Mouse (Mus musculus) cortical plate, adult 2 months (tissue): Measurements from ENCODE around the gene Sidt2. TPM values are rescaled to one million over a fixed set of nuclear protein-coding genes. Genes with fewer than 3 reads are reported as not detected.

Source experiments
- H3K27ac ChIP-seq: fragments of 200-500 bp; 2 replicates; pipeline ENCODE4 v1.5.1; 2012; ENCODE audit warnings: low read length, control low read depth, inconsistent platforms; ENCODE audit not compliant: insufficient read depth
- H3K4me1 ChIP-seq: fragments of 200-500 bp; 2 replicates; pipeline ENCODE4 v1.6.1; 2011; ENCODE audit warnings: low read length; ENCODE audit not compliant: control insufficient read depth, insufficient read depth
- H3K4me3 ChIP-seq: fragments of 200-500 bp; 2 replicates; pipeline ENCODE4 v1.5.1; 2011; ENCODE audit warnings: mild to moderate bottlenecking, low read length, control low read depth; ENCODE audit not compliant: insufficient read depth
- CTCF ChIP-seq: fragments of 200-500 bp; IDR thresholded peaks from 2 replicates; pipeline ENCODE4 v1.5.1; 2011; ENCODE audit warnings: mild to moderate bottlenecking, control low read depth, low read length; ENCODE audit not compliant: insufficient read depth; ENCODE audit errors: extremely low read depth
- POLR2A ChIP-seq: fragments of 200-500 bp; IDR thresholded peaks from 2 replicates; pipeline ENCODE4 v1.6.1; 2011; ENCODE audit warnings: mild to moderate bottlenecking, low read length, control low read depth; ENCODE audit not compliant: insufficient read depth; ENCODE audit errors: extremely low read depth
- polyA plus RNA-seq: library from polyadenylated mRNA; depleted of rRNA; stranded (reverse); fragments of >200 nt; gene quantifications from 2 replicates; pipeline ENCODE4 v1.2.3, GENCODE M21; 2012; rRNA removed

Sidt2 gene
- polyA plus RNA-seq, 1 experiment = 117 TPM

- TF ChIP-seq CTCF (no peak), POLR2A (no peak)
- H3K27ac ChIP-seq = no peak overlapping the region
- no peak overlapping the region for H3K4me3 ChIP-seq
- H3K4me1 ChIP-seq = no peaks in the 10 kb centered on the region
Measured at GRCm38 (mm10) chr9:45917041-45917934, 37.8 kb downstream of the Sidt2 start.

- Histone ChIP-seq H3K4me3 (no peak overlapping the region), H3K4me1 (no peaks in the 10 kb centered on the region), H3K27ac (no peak overlapping the region)
- TF ChIP-seq POLR2A = no peak
- TF ChIP-seq CTCF = no peak
Measured at GRCm38 (mm10) chr9:45915659-45916058, 39.4 kb downstream of the Sidt2 start.

- Histone ChIP-seq H3K4me3 (no peak overlapping the region), H3K27ac (no peak overlapping the region), H3K4me1 (peaks cover 4% of the 10 kb centered on the region)
- TF ChIP-seq CTCF (peak; percentile 54), POLR2A (no peak)
Measured at GRCm38 (mm10) chr9:45911673-45912072, 43.4 kb downstream of the Sidt2 start.

- TF ChIP-seq CTCF = no peak
- no peak for TF ChIP-seq POLR2A
- Histone ChIP-seq H3K4me1 (peaks cover 4% of the 10 kb centered on the region), H3K4me3 (no peak overlapping the region), H3K27ac (no peak overlapping the region)
Measured at GRCm38 (mm10) chr9:45910995-45911394, 44.1 kb downstream of the Sidt2 start.

- peaks cover 4% of the 10 kb centered on the region for H3K4me1 ChIP-seq
- peak overlapping the region; percentile 100 for H3K27ac ChIP-seq
- peak overlapping the region; percentile 82 for H3K4me3 ChIP-seq
- no peak for TF ChIP-seq CTCF
- TF ChIP-seq POLR2A = no peak
Measured at GRCm38 (mm10) chr9:45907078-45907428, 48.0 kb downstream of the Sidt2 start.

- peaks cover 4% of the 10 kb centered on the region for H3K4me1 ChIP-seq
- TF ChIP-seq CTCF (peak; percentile 47), POLR2A (peak; percentile 75)
Measured at GRCm38 (mm10) chr9:45906355-45907077, 48.5 kb downstream of the Sidt2 start, which contains the start of the genes Pcsk7 and Rnf214. Gene Pcsk7 (plus strand): TSS chr9:45906497. Gene Rnf214 (minus strand): TSS chr9:45906911.

GRCm38 (mm10) chr9:45905811-45906237, 49.2 kb downstream of the Sidt2 start:
- H3K27ac ChIP-seq = no peak overlapping the region
- H3K4me1 ChIP-seq = peaks cover 4% of the 10 kb centered on the region
- H3K4me3 ChIP-seq = peak overlapping the region; percentile 82
- TF ChIP-seq POLR2A (no peak), CTCF (no peak)

More at GRCm38 (mm10) chr9:45906355-45907077, 48.5 kb downstream of the Sidt2 start, which contains the start of the genes Pcsk7 and Rnf214:
- Histone ChIP-seq H3K4me3 (peak within 1 kb of the TSS; percentile 82), H3K27ac (peak within 1 kb of the TSS; percentile 100)

GRCm38 (mm10) chr9:45905196-45905595, 49.9 kb downstream of the Sidt2 start:
- no peak overlapping the region for H3K27ac ChIP-seq
- H3K4me1 ChIP-seq = peaks cover 4% of the 10 kb centered on the region
- TF ChIP-seq POLR2A = no peak
- no peak for TF ChIP-seq CTCF
- peak overlapping the region; percentile 82; the same call in 1 of the 2 replicates for H3K4me3 ChIP-seq

GRCm38 (mm10) chr9:45893681-45894080, 61.4 kb downstream of the Sidt2 start:
- TF ChIP-seq CTCF (no peak), POLR2A (no peak)
- no peaks in the 10 kb centered on the region for H3K4me1 ChIP-seq
- H3K4me3 ChIP-seq = no peak overlapping the region

More at GRCm38 (mm10) chr9:45893681-45894080, 61.4 kb downstream of the Sidt2 start:
- no peak overlapping the region for H3K27ac ChIP-seq

Other genes starting within 250 kb of the Sidt2 start
- 18.5 and 22.5 TPM in 2 replicates for gene Cep164, start 126.6 kb downstream of the Sidt2 start, polyA plus RNA-seq
- gene Bace1, start 116.7 kb downstream of the Sidt2 start, polyA plus RNA-seq = 50.7 and 56.2 TPM in 2 replicates
- 28.2 and 30.5 TPM in 2 replicates for gene Pcsk7, start 48.8 kb downstream of the Sidt2 start, polyA plus RNA-seq
- 44.3 and 45.6 TPM in 2 replicates for gene Rnf214, start 48.3 kb downstream of the Sidt2 start, polyA plus RNA-seq
- 16.0 and 18.3 TPM in 2 replicates for gene Tagln, start 19.2 kb downstream of the Sidt2 start, polyA plus RNA-seq
- 90.3 and 92.6 TPM in 2 replicates for gene Pafah1b2, start 57.4 kb upstream of the Sidt2 start, polyA plus RNA-seq
- 46.5 and 47.0 TPM in 2 replicates for gene Sik3, start 57.6 kb upstream of the Sidt2 start, polyA plus RNA-seq